Mouse (Mus musculus) fibroblast of lung, adult 2 months (primary cell): ENCODE measurements around the gene Usp50.
A peak's percentile ranks its signal among the peaks of the same experiment; 100 is the strongest.

Experiments used
- DNase-seq: peaks from one replicate; pipeline ENCODE4 v3.0.0-alpha.2; 2011; ENCODE audit warnings: low read depth

Gene Usp50

GRCm38 (mm10) chr2:126740314-126740713 lies 43.0 kb downstream of the Usp50 start:
- no peak for DNase-seq

- no peak for DNase-seq
Observed at GRCm38 (mm10) chr2:126735339-126736073, 47.8 kb downstream of the Usp50 start.

- no peak for DNase-seq
Observed at GRCm38 (mm10) chr2:126730502-126730901, 52.8 kb downstream of the Usp50 start.

- no peak for DNase-seq
Observed at GRCm38 (mm10) chr2:126729207-126729606, 54.1 kb downstream of the Usp50 start.

GRCm38 (mm10) chr2:126712950-126713349 lies 70.3 kb downstream of the Usp50 start:
- DNase-seq: no peak

- DNase-seq: no peak
Observed at GRCm38 (mm10) chr2:126712526-126712925, 70.7 kb downstream of the Usp50 start.

- DNase-seq: no peak
Observed at GRCm38 (mm10) chr2:126708361-126708760, 74.9 kb downstream of the Usp50 start.

GRCm38 (mm10) chr2:126707438-126707779 lies 75.9 kb downstream of the Usp50 start:
- no peak for DNase-seq

GRCm38 (mm10) chr2:126706759-126707437 lies 76.4 kb downstream of the Usp50 start, which contains the start of gene Usp8:
Usp8 (plus strand) TSS chr2:126707328.
- peak; percentile 91 for DNase-seq

- peak; percentile 40 for DNase-seq
Observed at GRCm38 (mm10) chr2:126695285-126695684, 88.0 kb downstream of the Usp50 start.

GRCm38 (mm10) chr2:126691290-126691689 lies 92.0 kb downstream of the Usp50 start:
- DNase-seq: no peak

- no peak for DNase-seq
Observed at GRCm38 (mm10) chr2:126682937-126683336, 100.3 kb downstream of the Usp50 start.

GRCm38 (mm10) chr2:126682333-126682732 lies 100.9 kb downstream of the Usp50 start:
- no peak for DNase-seq

- DNase-seq: no peak
Observed at GRCm38 (mm10) chr2:126677366-126677765, 105.9 kb downstream of the Usp50 start.

- DNase-seq: no peak
Observed at GRCm38 (mm10) chr2:126676122-126676515, 107.2 kb downstream of the Usp50 start, which contains the start of gene Gabpb1. Gabpb1 (minus strand) TSS chr2:126676337.

- peak; percentile 53 for DNase-seq
Observed at GRCm38 (mm10) chr2:126675169-126676121, 107.8 kb downstream of the Usp50 start.

- DNase-seq: no peak
Observed at GRCm38 (mm10) chr2:126674441-126675168, 108.7 kb downstream of the Usp50 start.

- no peak for DNase-seq
Observed at GRCm38 (mm10) chr2:126673317-126674242, 109.7 kb downstream of the Usp50 start.

GRCm38 (mm10) chr2:126668621-126669252 lies 114.5 kb downstream of the Usp50 start:
- DNase-seq: no peak

GRCm38 (mm10) chr2:126665984-126666383 lies 117.3 kb downstream of the Usp50 start:
- no peak for DNase-seq
